Comparison of ENCODE assay signal across 22 mouse cellular contexts in the genomic region with DNA sequence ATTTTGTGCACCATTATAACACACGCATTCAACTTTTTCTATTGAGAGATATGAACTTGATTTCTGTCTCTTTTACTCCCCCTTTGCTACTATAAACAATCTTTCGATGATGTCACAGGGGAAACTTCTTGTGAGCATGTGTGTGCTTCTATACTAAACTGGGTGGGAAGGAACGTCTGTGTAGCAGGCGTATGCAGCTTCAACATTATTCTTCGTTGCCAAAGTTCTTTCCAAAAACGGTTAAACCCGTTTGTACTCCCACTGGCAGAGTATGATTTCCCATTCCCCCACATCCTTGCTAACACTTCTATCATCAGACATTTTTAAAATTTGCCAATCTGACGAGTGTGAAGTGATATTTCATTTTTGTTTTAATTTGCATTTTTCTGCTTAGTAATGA.
DNase-seq lines count a peak whose midpoint lies in the region; ATAC-seq and TF ChIP-seq lines count a peak whose summit lies in the region.
"Had no signal": no experiment of that assay in that cellular context is flagged by ENCODE, and none has a peak within 500 bp of the region (broad histone marks: within the 10 kb centered on the region; RNA-seq: fewer than 3 reads in every experiment).

No protein-coding gene starts in this region.

- H3K36me3 ChIP-seq in midbrain, postnatal 0 days (ENCODE audit: insufficient read depth, low read length) = no peaks in the 10 kb centered on the region
- no peaks in the 10 kb centered on the region for H3K36me3 ChIP-seq in hindbrain, embryonic 12.5 days
- H3K36me3 ChIP-seq: heart, embryonic 15.5 days; hindbrain, embryonic 10.5 days; midbrain, embryonic 15.5 days had no signal

- H3K27me3 ChIP-seq in midbrain, postnatal 0 days (ENCODE audit: insufficient read depth, low read length) = no peaks in the 10 kb centered on the region
- H3K27me3 ChIP-seq in hindbrain, embryonic 12.5 days = no peaks in the 10 kb centered on the region
- H3K27me3 ChIP-seq: CH12.LX; heart, embryonic 15.5 days; midbrain, embryonic 15.5 days had no signal

- TF ChIP-seq CTCF in midbrain, postnatal 0 days (IDR thresholded peaks at IDR 0.05) = no peak

- peak; percentile 95 for ATAC-seq in frontal cortex, adult (ENCODE audit: low TSS enrichment)
- ATAC-seq in midbrain, postnatal 0 days (ENCODE audit: low FRiP score) = no peak
- no peak for ATAC-seq in hindbrain, embryonic 12.5 days (ENCODE audit: low FRiP score)
- ATAC-seq: midbrain, embryonic 15.5 days had no signal

- no peaks in the 10 kb centered on the region for H3K4me1 ChIP-seq in midbrain, postnatal 0 days (ENCODE audit: insufficient read depth, low read length)
- H3K4me1 ChIP-seq in hindbrain, embryonic 12.5 days = no peaks in the 10 kb centered on the region
- H3K4me1 ChIP-seq: heart, embryonic 15.5 days; hindbrain, embryonic 10.5 days; midbrain, embryonic 15.5 days had no signal

- H3K9ac ChIP-seq in midbrain, postnatal 0 days (replicated peaks; ENCODE audit: low read length, poor library complexity, severe bottlenecking) = no peak overlapping the region
- no peak overlapping the region for H3K9ac ChIP-seq in hindbrain, embryonic 12.5 days
- H3K9ac ChIP-seq: heart, embryonic 15.5 days; midbrain, embryonic 15.5 days had no signal

- 79% methylated on average over 8 of the region's 8 CpGs for WGBS in midbrain, postnatal 0 days
- whole genome bisulfite sequencing in hindbrain, embryonic 12.5 days = 85% methylated on average over 8 of the region's 8 CpGs

- DNase-seq in frontal cortex, postnatal 25 days (ENCODE audit: low spot score in 2 of 2) = no peak
- peak; percentile 31 to 69 for DNase-seq in right cerebral cortex, postnatal 10 days (ENCODE audit: low spot score in 2 of 2)
- no peak for DNase-seq in right cerebral cortex, postnatal 4 days
- DNase-seq in layer of hippocampus, adult 9-10 months (ENCODE audit: low spot score) = peak; percentile 11
- no peak for DNase-seq in midbrain, postnatal 0 days (ENCODE audit: low spot score)
- DNase-seq: adrenal gland, postnatal 25 days; cerebellum, adult 2 months; cerebellum, postnatal 36 days; gastrocnemius, postnatal 25 days; kidney, adult 18-20 months; lung, adult 18-20 months; lung, postnatal 14 days; spleen, adult 18-20 months; thymus, postnatal 4 days had no signal

- no peak overlapping the region for H3K4me3 ChIP-seq in midbrain, postnatal 0 days (ENCODE audit: low read depth, low read length)
- H3K4me3 ChIP-seq in hindbrain, embryonic 12.5 days = no peak overlapping the region
- H3K4me3 ChIP-seq: heart, embryonic 15.5 days; hindbrain, embryonic 10.5 days; midbrain, embryonic 15.5 days had no signal

- no peak overlapping the region for H3K27ac ChIP-seq in midbrain, postnatal 0 days (ENCODE audit: low read depth, low read length)
- no peak overlapping the region for H3K27ac ChIP-seq in hindbrain, embryonic 12.5 days
- H3K27ac ChIP-seq: heart, embryonic 15.5 days; hindbrain, embryonic 10.5 days; kidney, postnatal 0 days; midbrain, embryonic 15.5 days had no signal

- H3K4me2 ChIP-seq in midbrain, postnatal 0 days (ENCODE audit: low read depth, low read length, poor library complexity, severe bottlenecking) = no peak overlapping the region
- H3K4me2 ChIP-seq in hindbrain, embryonic 12.5 days (replicated peaks) = no peak overlapping the region
- H3K4me2 ChIP-seq: heart, embryonic 15.5 days; liver, embryonic 11.5 days; midbrain, embryonic 15.5 days had no signal

- H3K9me3 ChIP-seq in midbrain, postnatal 0 days (ENCODE audit: low read length) = no peaks in the 10 kb centered on the region
- H3K9me3 ChIP-seq in hindbrain, embryonic 12.5 days (replicated peaks) = 0 out of 2 replicates have a peak, but pooled peaks cover 2% of the 10 kb centered on the region
- H3K9me3 ChIP-seq: heart, embryonic 15.5 days; hindbrain, embryonic 10.5 days; midbrain, embryonic 15.5 days had no signal

Comparison
In these comparisons a context has a peak if more than half of its experiments do, and no peak if none do; other contexts are left out.
1. DNase-seq: peak in right cerebral cortex, postnatal 10 days (2 of 2) and layer of hippocampus, adult 9-10 months (single experiment); none in frontal cortex, postnatal 25 days (0 of 2), right cerebral cortex, postnatal 4 days (single experiment) and midbrain, postnatal 0 days (single experiment).